Mouse (Mus musculus): ENCODE data around the gene Srek1. TPM values are rescaled to one million over a fixed set of nuclear protein-coding genes. Genes with fewer than 3 reads are reported as not detected.

Srek1 gene
- polyA plus RNA-seq, 2 experiments: 79.7 to 90.1 TPM

DNA sequence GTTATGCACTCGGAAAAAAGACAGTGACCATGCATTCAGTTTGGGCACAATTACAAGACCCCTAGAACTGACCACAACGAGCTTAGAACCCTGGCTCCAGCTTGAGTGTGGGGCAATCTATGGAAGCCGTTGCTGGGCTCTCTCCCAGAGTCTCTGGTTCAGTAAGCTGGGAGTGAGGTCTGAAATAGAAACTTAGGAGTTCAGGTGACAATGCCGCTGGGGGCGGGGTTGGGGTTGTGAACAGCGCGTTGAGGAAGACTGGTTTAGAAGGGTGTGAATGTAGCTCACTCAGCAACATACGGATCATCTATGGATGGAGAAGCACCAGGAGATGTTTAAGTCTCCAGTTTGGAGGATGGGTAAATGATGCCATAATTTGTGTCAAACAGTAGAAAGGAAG is 2.7 kb upstream of the Srek1 start:
- no peak overlapping the region for H3K4me3 ChIP-seq (replicated peaks; ENCODE audit: low read length)
- no peak for DNase-seq (ENCODE audit: low spot score)
- WGBS: 66% methylated on average over 8 of the region's 8 CpGs

DNA sequence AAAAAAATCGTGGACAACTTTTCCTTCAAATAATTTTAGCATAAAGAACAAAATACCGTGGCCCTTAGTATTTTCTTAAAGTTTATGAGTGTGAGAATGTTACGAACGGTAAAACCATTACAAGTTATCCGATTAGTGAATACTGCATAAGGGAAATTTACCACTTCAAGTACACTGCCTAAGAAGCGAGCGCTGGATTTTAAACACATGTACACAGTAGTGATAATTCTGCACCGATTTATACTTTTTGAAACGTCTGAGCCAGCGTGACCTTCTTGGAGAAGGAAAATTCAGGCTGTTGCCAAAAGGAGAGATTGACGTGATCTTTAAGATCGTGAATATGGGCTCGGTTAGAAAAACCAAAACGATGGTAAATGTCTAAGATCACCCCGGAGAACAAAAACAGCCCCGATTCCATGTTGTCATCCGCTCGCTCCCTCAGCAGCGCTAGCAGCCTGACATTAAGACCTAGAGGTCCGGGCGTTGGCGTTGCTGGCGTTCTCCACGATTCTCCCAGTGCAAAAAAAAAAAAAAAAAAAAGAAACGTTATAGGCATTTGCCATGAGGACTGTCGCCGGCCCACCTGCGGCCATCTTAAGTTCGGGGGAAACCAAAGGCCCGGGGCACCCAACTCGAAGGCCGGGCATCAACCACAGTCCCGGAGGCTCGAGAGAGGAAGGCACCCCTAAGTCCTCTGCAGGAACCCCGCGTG is 845 bp downstream of the Srek1 start:
- DNase-seq (ENCODE audit: low spot score) (peak; percentile 68), ATAC-seq (ENCODE audit: low FRiP score, low read depth) (peak; percentile 60)
- Histone ChIP-seq H3K4me2 (replicated peaks; ENCODE audit: low read depth, low read length, severe bottlenecking) (peak overlapping the region; percentile 68), H3K27me3 (ENCODE audit: control insufficient read depth, insufficient read depth, low read length) (no peaks in the 10 kb centered on the region), H3K4me1 (ENCODE audit: control insufficient read depth, insufficient read depth, low read length) (peaks cover 13% of the 10 kb centered on the region), H3K9me3 (ENCODE audit: control insufficient read depth, low read length) (no peaks in the 10 kb centered on the region), H3K27ac (replicated peaks; ENCODE audit: low read depth, low read length) (peak overlapping the region; percentile 96), H3K9ac (ENCODE audit: low read depth, low read length, severe bottlenecking) (peak overlapping the region; percentile 86), H3K36me3 (ENCODE audit: control insufficient read depth, insufficient read depth, low read length) (peaks cover 5% of the 10 kb centered on the region; the same call in 1 of the 2 replicates), H3K4me3 (replicated peaks; ENCODE audit: low read length) (peak overlapping the region; percentile 72)
- TF ChIP-seq POLR2A (IDR thresholded peaks at IDR 0.05; ENCODE audit: borderline replicate concordance, extremely low read depth, insufficient read depth, insufficient read length): no peak
- WGBS: 3% methylated on average over 35 of the region's 36 CpGs

More for the DNA sequence above, 2.7 kb upstream of the Srek1 start:
- Histone ChIP-seq H3K36me3 (ENCODE audit: control insufficient read depth, insufficient read depth, low read length) (no peaks in the 10 kb centered on the region), H3K27ac (replicated peaks; ENCODE audit: low read depth, low read length) (no peak overlapping the region), H3K4me1 (ENCODE audit: control insufficient read depth, insufficient read depth, low read length) (peaks cover 9% of the 10 kb centered on the region), H3K9ac (ENCODE audit: low read depth, low read length, severe bottlenecking) (no peak overlapping the region), H3K4me2 (replicated peaks; ENCODE audit: low read depth, low read length, severe bottlenecking) (no peak overlapping the region), H3K27me3 (ENCODE audit: control insufficient read depth, insufficient read depth, low read length) (no peaks in the 10 kb centered on the region), H3K9me3 (ENCODE audit: control insufficient read depth, low read length) (no peaks in the 10 kb centered on the region)
- no peak for TF ChIP-seq POLR2A (IDR thresholded peaks at IDR 0.05; ENCODE audit: borderline replicate concordance, extremely low read depth, insufficient read depth, insufficient read length)
- no peak for ATAC-seq (ENCODE audit: low FRiP score, low read depth)

DNA sequence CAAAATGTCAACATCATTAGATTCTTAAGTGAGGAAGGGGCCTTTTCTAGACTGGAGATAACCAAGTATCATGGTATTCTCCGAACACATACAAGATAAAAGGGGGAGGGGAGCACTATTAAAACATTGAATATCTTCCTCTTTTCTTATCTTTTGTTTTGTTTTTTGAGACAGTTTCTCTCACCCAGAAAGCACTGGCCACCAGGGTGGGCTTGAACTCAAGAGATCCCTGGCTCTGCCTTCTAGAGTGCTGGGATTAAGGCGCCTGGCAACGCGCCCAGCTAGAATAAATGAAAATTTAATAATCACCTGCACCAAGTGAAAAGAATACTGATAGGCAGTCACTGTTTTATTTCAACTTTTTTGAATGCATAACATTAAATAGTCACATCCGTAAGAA is 1.5 kb downstream of the Srek1 start:
- DNase-seq (ENCODE audit: low spot score): peak; percentile 21
- Histone ChIP-seq H3K4me2 (replicated peaks; ENCODE audit: low read depth, low read length, severe bottlenecking) (peak overlapping the region; percentile 68), H3K4me3 (replicated peaks; ENCODE audit: low read length) (peak overlapping the region; percentile 72), H3K9ac (ENCODE audit: low read depth, low read length, severe bottlenecking) (peak overlapping the region; percentile 86), H3K36me3 (ENCODE audit: control insufficient read depth, insufficient read depth, low read length) (peaks cover 5% of the 10 kb centered on the region; the same call in 1 of the 2 replicates), H3K9me3 (ENCODE audit: control insufficient read depth, low read length) (no peaks in the 10 kb centered on the region), H3K4me1 (ENCODE audit: control insufficient read depth, insufficient read depth, low read length) (peaks cover 13% of the 10 kb centered on the region), H3K27me3 (ENCODE audit: control insufficient read depth, insufficient read depth, low read length) (no peaks in the 10 kb centered on the region), H3K27ac (replicated peaks; ENCODE audit: low read depth, low read length) (peak overlapping the region; percentile 96; the same call in 1 of the 2 replicates)
- TF ChIP-seq POLR2A (IDR thresholded peaks at IDR 0.05; ENCODE audit: borderline replicate concordance, extremely low read depth, insufficient read depth, insufficient read length): no peak
- ATAC-seq (ENCODE audit: low FRiP score, low read depth): no peak
- WGBS: 45% methylated on average over 5 of the region's 5 CpGs

DNA sequence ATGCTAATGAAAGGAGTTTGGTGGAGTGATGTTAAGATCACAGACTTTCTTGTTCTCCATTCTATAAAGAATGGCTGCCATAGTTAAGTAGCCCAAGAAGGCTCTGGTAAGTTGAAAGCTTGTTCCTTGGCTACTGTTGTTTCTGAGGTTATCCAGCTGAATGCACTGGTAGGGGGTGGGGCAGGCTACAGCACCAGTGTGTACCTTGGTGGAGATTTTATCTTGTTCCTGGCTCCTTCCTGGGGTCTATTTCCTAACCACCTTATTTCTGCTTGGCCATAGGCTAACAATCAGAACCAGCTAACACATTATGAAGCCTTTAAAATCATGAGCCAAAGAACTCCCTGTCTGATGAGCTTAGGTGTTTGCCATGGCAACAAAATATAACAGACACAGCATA is 3.6 kb downstream of the Srek1 start:
- no peak for TF ChIP-seq POLR2A (IDR thresholded peaks at IDR 0.05; ENCODE audit: borderline replicate concordance, extremely low read depth, insufficient read depth, insufficient read length)
- no peak overlapping the region for H3K27ac ChIP-seq (replicated peaks; ENCODE audit: low read depth, low read length)
- peaks cover 16% of the 10 kb centered on the region for H3K4me1 ChIP-seq (ENCODE audit: control insufficient read depth, insufficient read depth, low read length)
- no peak overlapping the region for H3K4me3 ChIP-seq (replicated peaks; ENCODE audit: low read length)
- no peak for DNase-seq (ENCODE audit: low spot score)
- H3K27me3 ChIP-seq (ENCODE audit: control insufficient read depth, insufficient read depth, low read length): no peaks in the 10 kb centered on the region
- H3K9ac ChIP-seq (ENCODE audit: low read depth, low read length, severe bottlenecking): no peak overlapping the region
- H3K9me3 ChIP-seq (ENCODE audit: control insufficient read depth, low read length): no peaks in the 10 kb centered on the region
- peaks cover 15% of the 10 kb centered on the region for H3K36me3 ChIP-seq (ENCODE audit: control insufficient read depth, insufficient read depth, low read length)
- H3K4me2 ChIP-seq (replicated peaks; ENCODE audit: low read depth, low read length, severe bottlenecking): no peak overlapping the region
- ATAC-seq (ENCODE audit: low FRiP score, low read depth): no peak

DNA sequence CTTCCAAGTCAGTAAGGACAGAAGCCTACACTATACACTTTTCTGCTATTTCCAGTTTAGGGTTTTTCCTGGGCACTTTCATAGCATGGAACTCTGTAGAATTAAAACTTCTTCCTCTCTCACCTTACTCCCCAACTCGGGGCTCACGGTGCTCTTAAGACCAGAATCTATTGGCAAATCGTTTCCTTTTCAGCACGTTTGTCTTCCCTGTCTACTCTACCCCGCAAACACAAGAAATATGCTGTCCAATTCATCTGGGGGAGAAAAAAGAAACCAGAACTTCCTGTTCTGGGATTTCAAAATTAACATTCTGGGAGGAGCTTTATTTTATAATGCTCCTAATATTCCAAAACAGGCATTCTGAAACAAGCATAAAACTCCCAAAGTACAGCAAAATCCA is 6.5 kb downstream of the Srek1 start:
- Histone ChIP-seq H3K27me3 (ENCODE audit: control insufficient read depth, insufficient read depth, low read length) (no peaks in the 10 kb centered on the region), H3K36me3 (ENCODE audit: control insufficient read depth, insufficient read depth, low read length) (peaks cover 26% of the 10 kb centered on the region), H3K9ac (ENCODE audit: low read depth, low read length, severe bottlenecking) (no peak overlapping the region), H3K4me2 (replicated peaks; ENCODE audit: low read depth, low read length, severe bottlenecking) (no peak overlapping the region; the same call in 1 of the 2 replicates), H3K9me3 (ENCODE audit: control insufficient read depth, low read length) (no peaks in the 10 kb centered on the region), H3K27ac (replicated peaks; ENCODE audit: low read depth, low read length) (peak overlapping the region; percentile 58), H3K4me3 (replicated peaks; ENCODE audit: low read length) (no peak overlapping the region), H3K4me1 (ENCODE audit: control insufficient read depth, insufficient read depth, low read length) (peaks cover 14% of the 10 kb centered on the region)
- WGBS: 27% methylated on average over 5 of the region's 5 CpGs
- DNase-seq (ENCODE audit: low spot score) (no peak), ATAC-seq (ENCODE audit: low FRiP score, low read depth) (peak; percentile 20; the same call in 1 of the 2 replicates)
- no peak for TF ChIP-seq POLR2A (IDR thresholded peaks at IDR 0.05; ENCODE audit: borderline replicate concordance, extremely low read depth, insufficient read depth, insufficient read length)
